Mouse (Mus musculus): ENCODE data around the gene Stk11ip. TPM values are rescaled to one million over a fixed set of nuclear protein-coding genes. Genes with fewer than 3 reads are reported as not detected.
A peak's percentile ranks its signal among the peaks of the same experiment; 100 is the strongest.

The Stk11ip gene
- polyA plus RNA-seq, 1 experiment from 2014 or later: 9.7 TPM

- Histone ChIP-seq H3K4me1 (replicated peaks; ENCODE audit: control insufficient read depth, insufficient read depth, low read length) (0 out of 2 replicates have a peak, but pooled peaks cover 5% of the 10 kb centered on the region), H3K4me3 (ENCODE audit: low read depth, low read length) (peak overlapping the region; percentile 43), H3K36me3 (ENCODE audit: control insufficient read depth, insufficient read depth) (peaks cover 14% of the 10 kb centered on the region), H3K9me3 (ENCODE audit: control insufficient read depth) (no peaks in the 10 kb centered on the region), H3K27me3 (replicated peaks; ENCODE audit: control insufficient read depth, insufficient read depth, low read length) (peaks cover 21% of the 10 kb centered on the region), H3K9ac (ENCODE audit: low read depth, low read length) (no peak overlapping the region), H3K27ac (ENCODE audit: low read depth, low read length) (no peak overlapping the region), H3K4me2 (replicated peaks; ENCODE audit: low read depth) (peak overlapping the region; percentile 79)
- peak; percentile 49 for TF ChIP-seq CTCF (IDR thresholded peaks at IDR 0.05; ENCODE audit: low read depth)
- peak; percentile 74 for ATAC-seq
- WGBS: under 1% methylated on average over 62 of the region's 62 CpGs
These were observed 33.7 kb upstream of the Stk11ip start for GRCm38 (mm10) chr1:75487405-75488161.

GRCm38 (mm10) chr1:75490785-75491551, 30.4 kb upstream of the Stk11ip start:
- Histone ChIP-seq H3K4me1 (replicated peaks; ENCODE audit: control insufficient read depth, insufficient read depth, low read length) (0 out of 2 replicates have a peak, but pooled peaks cover 5% of the 10 kb centered on the region), H3K9ac (ENCODE audit: low read depth, low read length) (no peak overlapping the region), H3K27ac (ENCODE audit: low read depth, low read length) (no peak overlapping the region), H3K4me3 (ENCODE audit: low read depth, low read length) (no peak overlapping the region), H3K27me3 (replicated peaks; ENCODE audit: control insufficient read depth, insufficient read depth, low read length) (peaks cover 12% of the 10 kb centered on the region), H3K36me3 (ENCODE audit: control insufficient read depth, insufficient read depth) (peaks cover 15% of the 10 kb centered on the region), H3K9me3 (ENCODE audit: control insufficient read depth) (no peaks in the 10 kb centered on the region), H3K4me2 (replicated peaks; ENCODE audit: low read depth) (no peak overlapping the region)
- 89% methylated on average over 34 of the region's 34 CpGs for WGBS
- TF ChIP-seq CTCF (IDR thresholded peaks at IDR 0.05; ENCODE audit: low read depth): no peak
- ATAC-seq: no peak

- Histone ChIP-seq H3K4me2 (replicated peaks; ENCODE audit: low read depth) (no peak overlapping the region), H3K4me3 (ENCODE audit: low read depth, low read length) (no peak overlapping the region), H3K9me3 (ENCODE audit: control insufficient read depth) (no peaks in the 10 kb centered on the region), H3K36me3 (ENCODE audit: control insufficient read depth, insufficient read depth) (peaks cover 31% of the 10 kb centered on the region), H3K4me1 (replicated peaks; ENCODE audit: control insufficient read depth, insufficient read depth, low read length) (no peaks in the 10 kb centered on the region), H3K9ac (ENCODE audit: low read depth, low read length) (no peak overlapping the region), H3K27ac (ENCODE audit: low read depth, low read length) (no peak overlapping the region), H3K27me3 (replicated peaks; ENCODE audit: control insufficient read depth, insufficient read depth, low read length) (no peaks in the 10 kb centered on the region)
- no peak for TF ChIP-seq CTCF (IDR thresholded peaks at IDR 0.05; ENCODE audit: low read depth)
- ATAC-seq: no peak
- WGBS: 69% methylated on average over 24 of the region's 24 CpGs
These were observed 28.7 kb upstream of the Stk11ip start for GRCm38 (mm10) chr1:75492579-75493170.

- peaks cover 48% of the 10 kb centered on the region for H3K36me3 ChIP-seq (ENCODE audit: control insufficient read depth, insufficient read depth)
- H3K27me3 ChIP-seq (replicated peaks; ENCODE audit: control insufficient read depth, insufficient read depth, low read length): no peaks in the 10 kb centered on the region
- no peak; the same call in 1 of the 2 replicates for ATAC-seq
- no peaks in the 10 kb centered on the region for H3K4me1 ChIP-seq (replicated peaks; ENCODE audit: control insufficient read depth, insufficient read depth, low read length)
- no peak overlapping the region for H3K27ac ChIP-seq (ENCODE audit: low read depth, low read length)
- peak; percentile 81 for TF ChIP-seq CTCF (IDR thresholded peaks at IDR 0.05; ENCODE audit: low read depth)
- WGBS: 57% methylated on average over 12 of the region's 12 CpGs
- H3K4me3 ChIP-seq (ENCODE audit: low read depth, low read length): no peak overlapping the region
- H3K9ac ChIP-seq (ENCODE audit: low read depth, low read length): no peak overlapping the region
- H3K4me2 ChIP-seq (replicated peaks; ENCODE audit: low read depth): no peak overlapping the region
- no peaks in the 10 kb centered on the region for H3K9me3 ChIP-seq (ENCODE audit: control insufficient read depth)
These were observed 26.3 kb upstream of the Stk11ip start for GRCm38 (mm10) chr1:75494878-75495548.

- 86% methylated on average over 4 of the region's 4 CpGs for whole genome bisulfite sequencing
- peaks cover 64% of the 10 kb centered on the region for H3K36me3 ChIP-seq (ENCODE audit: control insufficient read depth, insufficient read depth)
- no peak overlapping the region for H3K4me3 ChIP-seq (ENCODE audit: low read depth, low read length)
- H3K4me1 ChIP-seq (replicated peaks; ENCODE audit: control insufficient read depth, insufficient read depth, low read length): no peaks in the 10 kb centered on the region
- no peak for ATAC-seq
- H3K27me3 ChIP-seq (replicated peaks; ENCODE audit: control insufficient read depth, insufficient read depth, low read length): no peaks in the 10 kb centered on the region
- no peak overlapping the region for H3K27ac ChIP-seq (ENCODE audit: low read depth, low read length)
- no peak overlapping the region for H3K9ac ChIP-seq (ENCODE audit: low read depth, low read length)
- TF ChIP-seq CTCF (IDR thresholded peaks at IDR 0.05; ENCODE audit: low read depth): no peak
- no peak overlapping the region for H3K4me2 ChIP-seq (replicated peaks; ENCODE audit: low read depth)
- no peaks in the 10 kb centered on the region for H3K9me3 ChIP-seq (ENCODE audit: control insufficient read depth)
These were observed 22.4 kb upstream of the Stk11ip start for GRCm38 (mm10) chr1:75498897-75499296.
